Mouse (Mus musculus) intestine, postnatal 0 days (tissue): ENCODE results near the gene Scamp4. TPM values are rescaled to one million over a fixed set of nuclear protein-coding genes. Genes with fewer than 3 reads are reported as not detected.
"Not testable (repeated sequence)": the region's sequence is repeated elsewhere in the genome, so short reads cannot be mapped to it uniquely, and the experiment has no call there.

Experiments
- ATAC-seq: fragments of 200-750 bp; cut with Nextera tagmentation; 2 replicates; pipeline ENCODE4 v1.8.0; 2017; ENCODE audit warnings: mild to moderate bottlenecking, moderate TSS enrichment, moderate library complexity
- H3K27ac ChIP-seq: fragments of 300-500 bp; sonication (generic); 2 replicates; pipeline ENCODE4 v1.5.1; 2014; ENCODE audit warnings: mild to moderate bottlenecking, low read depth, low read length, moderate library complexity
- H3K27me3 ChIP-seq: fragments of 300-500 bp; sonication (generic); replicated peaks from 2 replicates; pipeline ENCODE4 v1.6.1; 2014; ENCODE audit warnings: low read length, mixed read lengths; ENCODE audit not compliant: control insufficient read depth, insufficient read depth
- H3K36me3 ChIP-seq: fragments of 300-500 bp; sonication (generic); 2 replicates; pipeline ENCODE4 v1.6.1; 2014; ENCODE audit warnings: mild to moderate bottlenecking, moderate library complexity; ENCODE audit not compliant: control insufficient read depth, insufficient read depth
- H3K4me1 ChIP-seq: fragments of 300-500 bp; sonication (generic); replicated peaks from 2 replicates; pipeline ENCODE4 v1.6.1; 2014; ENCODE audit warnings: antibody characterized with exemption, low read length, mixed read lengths; ENCODE audit not compliant: control insufficient read depth, insufficient read depth
- H3K4me2 ChIP-seq: fragments of 300-500 bp; sonication (generic); replicated peaks from 2 replicates; pipeline ENCODE4 v1.6.1; 2014; ENCODE audit warnings: low read depth, mild to moderate bottlenecking, moderate library complexity
- H3K4me3 ChIP-seq: fragments of 300-500 bp; sonication (generic); 2 replicates; pipeline ENCODE4 v1.5.1; 2014; ENCODE audit warnings: low read depth, low read length
- H3K9ac ChIP-seq: fragments of 300-500 bp; sonication (generic); 2 replicates; pipeline ENCODE4 v1.6.1; 2014; ENCODE audit warnings: mild to moderate bottlenecking, low read depth, low read length
- H3K9me3 ChIP-seq: fragments of 300-500 bp; sonication (generic); 2 replicates; pipeline ENCODE4 v1.6.1; 2016; ENCODE audit warnings: mixed run types; ENCODE audit not compliant: control insufficient read depth
- CTCF ChIP-seq: sonication (generic); IDR thresholded peaks from 2 replicates; pipeline ENCODE4 v1.5.1; 2016; ENCODE audit warnings: low read depth, mild to moderate bottlenecking, control low read depth, antibody characterized with exemption, moderate library complexity
- WGBS: fragments of 180-500 bp; shearing (Covaris S2); extraction: QIAGEN DNeasy Blood & Tissue Kit; methylation state at CpG from one replicate; pipeline ENCODE4 v1.1.7; 2014; 5-methylcytosine and 5-hydroxymethylcytosine counted together
- polyA plus RNA-seq: library from polyadenylated mRNA; unstranded; fragments of >200 nt; fragmentation: Nextera tagmentation; extraction: Ambion mirVana; gene quantifications from 2 replicates; pipeline ENCODE4 v1.2.1, GENCODE M21; 2015

Scamp4 gene
- polyA plus RNA-seq, 1 experiment from 2014 or later: 88.5 TPM

DNA sequence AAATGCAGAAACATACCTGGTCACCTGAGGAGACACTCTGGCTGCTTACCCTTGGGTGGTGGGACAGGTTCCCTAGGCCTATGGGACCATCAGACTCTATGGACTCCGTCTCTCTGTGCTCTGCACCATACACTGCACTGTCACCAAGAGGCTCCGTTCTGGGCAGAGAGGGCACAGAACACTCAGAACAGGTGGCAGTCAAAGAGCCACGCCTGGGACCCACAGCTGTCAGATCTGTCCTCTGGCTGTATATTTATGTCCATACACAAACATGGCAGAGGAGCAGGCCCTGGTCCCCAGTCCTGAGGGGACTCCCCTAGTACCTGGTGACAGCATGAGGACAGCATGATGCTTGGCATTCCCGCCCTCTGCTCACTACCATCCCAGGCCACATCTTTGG, 23.1 kb downstream of the Scamp4 start:
- H3K36me3 ChIP-seq: peaks cover 9% of the 10 kb centered on the region; the same call in 1 of the 2 replicates
- H3K27me3 ChIP-seq: no peaks in the 10 kb centered on the region
- TF ChIP-seq CTCF: no peak
- H3K27ac ChIP-seq: peak overlapping the region; percentile 83
- no peaks in the 10 kb centered on the region; the same call in 1 of the 2 replicates for H3K4me1 ChIP-seq
- H3K9me3 ChIP-seq: no peaks in the 10 kb centered on the region
- H3K4me2 ChIP-seq: 0 out of 2 replicates have a peak overlapping the region, but pooled peaks have one; percentile 6
- WGBS: 59% methylated on average over 4 of the region's 4 CpGs
- no peak overlapping the region for H3K9ac ChIP-seq
- H3K4me3 ChIP-seq: no peak overlapping the region
- ATAC-seq: no peak

DNA sequence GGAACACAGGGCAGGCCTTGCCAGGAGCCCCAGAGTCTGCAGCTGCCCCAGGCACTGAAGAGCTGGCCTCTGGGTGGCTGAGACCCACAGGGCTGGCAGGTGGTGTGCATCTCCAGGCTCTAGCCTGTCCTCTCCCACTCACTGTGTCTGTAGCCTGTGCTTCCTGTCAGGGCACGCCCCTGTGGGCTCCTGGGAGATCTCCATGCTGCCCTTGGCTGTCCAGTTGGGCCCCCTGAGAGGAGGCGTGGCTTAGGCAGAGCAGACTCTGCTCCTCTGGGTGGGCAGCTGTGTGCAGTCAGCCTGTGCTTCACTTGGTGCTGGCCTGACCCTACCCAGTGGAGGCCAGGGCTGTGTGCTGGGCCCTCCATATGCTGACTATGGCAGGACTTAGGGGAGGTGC, 25.0 kb downstream of the Scamp4 start:
- TF ChIP-seq CTCF: no peak
- 8% methylated on average over 2 of the region's 2 CpGs for WGBS
- Histone ChIP-seq H3K9me3 (no peaks in the 10 kb centered on the region), H3K27me3 (no peaks in the 10 kb centered on the region), H3K4me1 (no peaks in the 10 kb centered on the region; the same call in 1 of the 2 replicates), H3K27ac (no peak overlapping the region), H3K36me3 (peaks cover 12% of the 10 kb centered on the region; the same call in 1 of the 2 replicates), H3K9ac (no peak overlapping the region), H3K4me2 (0 out of 2 replicates have a peak overlapping the region, but pooled peaks have one; percentile 17), H3K4me3 (no peak overlapping the region)
- 0 out of 2 replicates have a peak, but pooled peaks have one; percentile 6 for ATAC-seq

DNA sequence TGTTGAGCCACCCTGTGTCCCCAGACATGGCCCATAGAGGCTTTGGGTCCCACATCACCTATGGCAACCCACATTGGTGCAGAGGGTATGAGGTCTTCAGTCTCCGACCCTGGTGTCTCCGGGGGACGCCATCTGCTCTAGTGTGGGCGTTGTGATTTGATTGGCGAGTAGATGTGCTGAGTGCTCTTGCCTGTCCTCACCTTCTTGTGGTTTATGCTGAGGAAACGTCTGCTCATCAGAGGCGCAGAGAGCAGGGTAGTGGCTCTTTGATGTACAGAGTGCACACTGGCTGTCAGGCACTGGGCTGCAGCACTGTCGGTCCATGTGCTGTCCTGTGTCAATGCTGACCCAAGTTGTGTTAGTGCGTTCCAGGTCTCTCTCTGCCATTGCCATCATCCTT, 26.3 kb downstream of the Scamp4 start:
- 86% methylated on average over 9 of the region's 9 CpGs for WGBS
- Histone ChIP-seq H3K9ac (no peak overlapping the region), H3K4me1 (no peaks in the 10 kb centered on the region; the same call in 1 of the 2 replicates), H3K27me3 (no peaks in the 10 kb centered on the region), H3K4me3 (no peak overlapping the region), H3K4me2 (no peak overlapping the region), H3K27ac (no peak overlapping the region), H3K36me3 (peaks cover 13% of the 10 kb centered on the region; the same call in 1 of the 2 replicates), H3K9me3 (no peaks in the 10 kb centered on the region)
- no peak for ATAC-seq
- TF ChIP-seq CTCF: no peak

DNA sequence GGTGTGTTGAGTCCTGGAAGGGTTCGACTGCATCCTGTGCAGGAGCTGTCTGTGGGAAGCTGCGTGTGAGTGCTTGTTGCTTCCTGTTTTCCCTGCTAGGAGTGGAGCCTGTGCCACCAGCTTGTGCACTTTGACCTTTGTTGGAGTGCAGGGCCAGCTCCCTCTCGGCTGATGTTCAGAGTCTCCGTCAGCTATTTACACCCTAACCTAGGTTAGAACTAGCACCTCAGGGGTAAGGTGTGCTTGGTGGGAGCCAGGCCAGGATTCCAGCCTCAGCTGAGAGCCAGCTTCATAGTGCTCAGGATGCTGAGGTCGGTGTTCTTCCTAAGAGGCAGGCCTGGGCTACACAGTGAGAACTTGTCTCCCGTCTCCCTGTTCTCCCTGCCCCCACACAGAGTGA, 32.7 kb downstream of the Scamp4 start:
- 0 out of 2 replicates have a peak, but pooled peaks cover 3% of the 10 kb centered on the region for H3K4me1 ChIP-seq
- no peaks in the 10 kb centered on the region for H3K27me3 ChIP-seq
- 47% methylated on average over 6 of the region's 6 CpGs for WGBS
- no peaks in the 10 kb centered on the region for H3K9me3 ChIP-seq
- peak; percentile 51 for ATAC-seq
- H3K9ac ChIP-seq: no peak overlapping the region
- H3K4me2 ChIP-seq: no peak overlapping the region
- peak overlapping the region; percentile 62 for H3K27ac ChIP-seq
- TF ChIP-seq CTCF: no peak
- no peak overlapping the region for H3K4me3 ChIP-seq
- H3K36me3 ChIP-seq: peaks cover 72% of the 10 kb centered on the region

DNA sequence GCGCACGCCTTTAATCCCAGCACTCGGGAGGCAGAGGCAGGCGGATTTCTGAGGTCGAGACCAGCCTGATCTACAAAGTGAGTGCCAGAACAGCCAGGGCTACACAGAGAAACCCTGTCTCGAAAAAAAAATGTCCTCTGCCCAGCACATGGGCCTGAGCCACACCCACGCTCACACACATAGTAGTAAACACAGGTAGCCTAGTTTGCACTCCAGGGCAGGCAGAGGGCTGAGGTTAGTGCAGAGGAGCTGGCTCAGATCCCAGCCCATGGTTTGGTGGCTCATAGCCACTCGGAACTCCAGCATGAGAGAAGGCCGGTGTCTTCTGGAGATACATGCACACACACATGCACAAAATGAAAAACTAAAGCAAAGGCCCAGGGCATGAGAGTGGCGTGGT, 44.3 kb downstream of the Scamp4 start:
- no peak overlapping the region for H3K9ac ChIP-seq
- WGBS: 88% methylated on average over 10 of the region's 10 CpGs
- H3K27me3 ChIP-seq: no peaks in the 10 kb centered on the region
- H3K9me3 ChIP-seq: no peaks in the 10 kb centered on the region
- H3K4me2 ChIP-seq: no peak overlapping the region
- no peak for ATAC-seq
- H3K27ac ChIP-seq: no peak overlapping the region
- H3K36me3 ChIP-seq: peaks cover 52% of the 10 kb centered on the region
- H3K4me3 ChIP-seq: no peak overlapping the region
- no peaks in the 10 kb centered on the region for H3K4me1 ChIP-seq
- no peak for TF ChIP-seq CTCF

DNA sequence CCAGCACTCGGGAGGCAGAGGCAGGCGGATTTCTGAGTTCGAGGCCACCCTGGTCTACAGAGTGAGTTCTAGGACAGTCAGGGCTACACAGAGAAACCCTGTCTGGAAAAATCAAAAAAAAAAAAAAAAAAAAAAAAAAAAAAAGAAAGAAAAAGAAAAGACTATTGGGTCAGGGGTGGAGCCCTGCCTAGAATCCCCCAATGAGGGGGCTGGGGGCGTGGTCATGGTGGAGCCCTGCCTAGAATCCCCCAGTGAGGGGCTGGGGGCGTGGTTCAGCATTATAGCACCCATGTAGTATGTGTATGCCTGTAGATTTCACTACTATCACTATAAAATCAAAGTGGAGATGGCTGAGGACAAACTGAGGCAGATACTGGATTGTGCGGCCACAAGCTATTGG, 47.2 kb downstream of the Scamp4 start:
- not testable (repeated sequence) for H3K4me3 ChIP-seq, H3K9me3 ChIP-seq, H3K27me3 ChIP-seq, H3K27ac ChIP-seq, H3K9ac ChIP-seq, H3K4me1 ChIP-seq, ATAC-seq, H3K4me2 ChIP-seq
- WGBS: 79% methylated on average over 6 of the region's 6 CpGs
- H3K36me3 ChIP-seq: peaks cover 33% of the 10 kb centered on the region

DNA sequence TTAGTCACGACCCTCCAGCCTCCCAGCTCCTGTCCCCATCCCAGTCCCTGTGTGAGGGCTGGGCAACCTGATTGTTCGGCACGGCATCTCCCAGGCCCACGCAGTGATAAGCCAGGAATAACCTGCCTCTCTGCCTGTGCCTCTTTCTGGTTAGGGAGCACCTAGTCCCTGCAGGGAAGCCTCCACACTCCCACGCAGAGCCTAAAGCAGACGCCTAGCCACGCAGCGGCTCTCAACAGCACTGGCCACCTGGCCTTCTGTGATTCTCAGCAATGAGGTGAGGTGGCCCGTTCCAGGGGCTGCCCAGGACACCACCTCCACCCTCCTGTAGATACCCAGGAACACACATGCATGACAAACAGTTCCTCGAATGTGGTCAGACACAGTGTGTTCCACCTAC, 47.7 kb downstream of the Scamp4 start:
- ATAC-seq: no peak
- H3K4me3 ChIP-seq: no peak overlapping the region
- no peaks in the 10 kb centered on the region for H3K9me3 ChIP-seq
- WGBS: 90% methylated on average over 10 of the region's 10 CpGs
- peaks cover 28% of the 10 kb centered on the region for H3K36me3 ChIP-seq
- no peak for TF ChIP-seq CTCF
- H3K9ac ChIP-seq: no peak overlapping the region
- peaks cover 7% of the 10 kb centered on the region; the same call in 1 of the 2 replicates for H3K4me1 ChIP-seq
- H3K4me2 ChIP-seq: no peak overlapping the region
- no peaks in the 10 kb centered on the region for H3K27me3 ChIP-seq
- no peak overlapping the region for H3K27ac ChIP-seq
